Mouse (Mus musculus): ENCODE measurements at regions not wholly inside any gene's neighbourhood (a gene's known extent, or its start where the extent isn't known, plus 50 kb on each side); places are given as distances from the start of the nearest gene placed in this dataset.

DNA sequence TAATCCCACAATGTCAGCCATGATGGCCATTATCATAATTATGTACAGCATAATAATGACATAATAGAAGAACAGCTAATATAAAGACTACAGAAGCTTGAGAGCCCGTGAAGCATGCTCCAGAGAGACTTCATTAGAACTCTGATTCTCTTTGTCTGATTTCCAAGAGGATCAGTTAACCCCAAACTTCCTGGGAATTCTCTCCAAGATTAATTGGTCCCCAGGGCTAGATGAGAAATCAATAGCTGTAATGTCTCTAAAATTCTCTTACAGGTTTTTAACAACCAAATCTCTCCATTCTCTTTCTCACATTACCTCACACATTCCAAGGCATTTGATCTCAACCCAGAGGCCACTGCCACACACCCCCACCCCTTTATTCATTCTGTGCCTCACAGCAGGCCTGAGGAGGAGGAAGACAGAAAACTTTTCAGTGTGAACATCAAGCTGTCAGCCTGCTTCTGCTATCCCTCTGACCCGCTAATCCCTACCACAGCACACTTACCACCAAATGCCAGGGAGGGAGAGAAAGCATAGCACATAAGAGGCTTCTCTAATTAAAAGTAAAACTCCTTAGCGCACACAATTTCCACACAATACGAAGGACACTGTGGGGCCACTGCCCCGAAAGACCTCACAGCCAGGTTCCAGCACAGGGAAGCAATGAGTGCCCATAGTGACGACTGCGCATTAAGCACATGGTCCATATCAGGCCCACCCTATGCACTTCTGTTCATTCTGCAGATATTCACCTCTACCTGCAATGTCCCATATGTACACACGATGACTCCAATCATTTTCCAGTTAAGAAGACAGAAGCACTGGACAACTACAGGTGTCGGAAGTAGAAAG is 60.4 kb upstream of the Adamts3 start:
- H3K27ac ChIP-seq (ENCODE audit: low read length) = no peak overlapping the region
- ATAC-seq (ENCODE audit: insufficient number of reproducible peaks, insufficient read depth, low FRiP score, low read depth) = no peak
- H3K9ac ChIP-seq (replicated peaks; ENCODE audit: low read depth, low read length) = no peak overlapping the region
- no peaks in the 10 kb centered on the region for H3K4me1 ChIP-seq (ENCODE audit: control insufficient read depth, insufficient read depth, low read length)
- no peaks in the 10 kb centered on the region for H3K36me3 ChIP-seq (ENCODE audit: control insufficient read depth, insufficient read depth, low read length)
- H3K4me3 ChIP-seq (ENCODE audit: low read depth, low read length) = no peak overlapping the region
- H3K4me2 ChIP-seq (replicated peaks; ENCODE audit: low read depth, low read length) = no peak overlapping the region
- WGBS = 73% methylated on average over 9 of the region's 9 CpGs
- no peaks in the 10 kb centered on the region for H3K9me3 ChIP-seq (ENCODE audit: control insufficient read depth, low read depth, low read length)
- H3K27me3 ChIP-seq (ENCODE audit: control insufficient read depth, insufficient read depth, low read length) = no peaks in the 10 kb centered on the region

DNA sequence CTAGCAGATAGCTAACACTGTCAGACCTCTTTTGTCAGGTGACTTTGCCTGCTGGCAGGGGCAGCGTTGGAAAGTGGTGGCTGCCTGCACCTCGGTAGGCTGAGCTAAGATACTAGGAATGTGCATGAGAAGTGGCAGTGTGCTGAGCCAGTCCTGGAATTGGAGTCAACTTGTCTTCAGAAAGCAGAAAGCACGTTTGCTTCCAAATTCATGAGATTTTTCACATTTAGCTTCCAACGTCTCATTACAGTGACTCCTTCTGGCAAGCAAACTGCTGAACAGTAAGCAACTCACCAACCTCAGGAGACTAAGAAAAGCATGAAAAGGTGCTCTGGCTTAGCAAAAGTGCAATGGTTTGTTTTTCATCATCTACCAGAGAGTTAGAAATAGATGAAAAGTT is 59.1 kb upstream of the Adamts3 start:
- H3K9me3 ChIP-seq (ENCODE audit: control insufficient read depth, low read depth, low read length) = no peaks in the 10 kb centered on the region
- no peaks in the 10 kb centered on the region for H3K36me3 ChIP-seq (ENCODE audit: control insufficient read depth, insufficient read depth, low read length)
- 42% methylated on average over 4 of the region's 4 CpGs for WGBS
- H3K27me3 ChIP-seq (ENCODE audit: control insufficient read depth, insufficient read depth, low read length) = no peaks in the 10 kb centered on the region
- H3K27ac ChIP-seq (ENCODE audit: low read length) = no peak overlapping the region
- no peaks in the 10 kb centered on the region for H3K4me1 ChIP-seq (ENCODE audit: control insufficient read depth, insufficient read depth, low read length)
- H3K4me2 ChIP-seq (replicated peaks; ENCODE audit: low read depth, low read length) = no peak overlapping the region
- H3K9ac ChIP-seq (replicated peaks; ENCODE audit: low read depth, low read length) = no peak overlapping the region
- H3K4me3 ChIP-seq (ENCODE audit: low read depth, low read length) = no peak overlapping the region
- ATAC-seq (ENCODE audit: insufficient number of reproducible peaks, insufficient read depth, low FRiP score, low read depth) = no peak

DNA sequence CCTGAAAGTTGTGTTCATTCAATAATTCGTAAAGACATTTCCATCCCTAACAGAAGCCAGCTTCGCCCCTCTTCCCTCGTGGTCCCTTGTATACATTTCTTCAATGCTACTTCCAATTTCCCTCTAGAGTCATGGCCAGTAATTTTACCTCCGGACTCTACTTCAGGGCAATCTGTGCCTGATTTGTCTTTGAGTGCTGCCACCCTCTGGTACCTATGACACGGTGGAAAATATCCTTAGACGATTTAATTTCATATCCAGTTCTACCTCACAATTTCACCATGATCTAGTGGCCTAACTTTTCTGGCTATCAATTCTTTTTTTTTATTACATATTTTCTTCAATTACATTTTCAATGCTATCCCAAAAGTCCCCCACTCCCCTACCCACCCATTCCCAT is 49.9 kb upstream of the Adamts3 start:
- Histone ChIP-seq H3K4me3 (ENCODE audit: low read depth, low read length) (no peak overlapping the region), H3K4me1 (ENCODE audit: control insufficient read depth, insufficient read depth, low read length) (no peaks in the 10 kb centered on the region), H3K27ac (ENCODE audit: low read length) (no peak overlapping the region), H3K9me3 (ENCODE audit: control insufficient read depth, low read depth, low read length) (no peaks in the 10 kb centered on the region), H3K4me2 (replicated peaks; ENCODE audit: low read depth, low read length) (no peak overlapping the region), H3K36me3 (ENCODE audit: control insufficient read depth, insufficient read depth, low read length) (no peaks in the 10 kb centered on the region), H3K9ac (replicated peaks; ENCODE audit: low read depth, low read length) (no peak overlapping the region), H3K27me3 (ENCODE audit: control insufficient read depth, insufficient read depth, low read length) (no peaks in the 10 kb centered on the region)
- no peak for ATAC-seq (ENCODE audit: insufficient number of reproducible peaks, insufficient read depth, low FRiP score, low read depth)
- WGBS = 84% methylated on average over 6 of the region's 6 CpGs

Measured in stomach, embryonic 14.5 days (tissue).